Mouse (Mus musculus) limb, embryonic 11.5 days (tissue): ENCODE results near the gene Runx2. TPM values are rescaled to one million over a fixed set of nuclear protein-coding genes. Genes with fewer than 3 reads are reported as not detected.

Source experiments
- ATAC-seq: fragments of 200-750 bp; cut with Nextera tagmentation; 2 replicates; pipeline ENCODE4 v1.8.0; 2017; ENCODE audit warnings: low read depth; ENCODE audit not compliant: insufficient number of reproducible peaks, low FRiP score, low TSS enrichment
- DNase-seq: peaks from one replicate; pipeline ENCODE4 v3.0.0-alpha.2; 2015; ENCODE audit warnings: low spot score
- H3K27ac ChIP-seq: fragments of 300-500 bp; sonication (generic); replicated peaks from 2 replicates; pipeline ENCODE4 v1.5.1; 2014; ENCODE audit warnings: low read depth, mild to moderate bottlenecking, low read length
- H3K27me3 ChIP-seq: fragments of 300-500 bp; sonication (generic); 2 replicates; pipeline ENCODE4 v1.6.1; 2014; ENCODE audit warnings: mild to moderate bottlenecking, low read length, mixed read lengths; ENCODE audit not compliant: control insufficient read depth, insufficient read depth
- H3K36me3 ChIP-seq: fragments of 300-500 bp; sonication (generic); 2 replicates; pipeline ENCODE4 v1.6.1; 2014; ENCODE audit warnings: mild to moderate bottlenecking, low read length, moderate library complexity, mixed read lengths; ENCODE audit not compliant: control insufficient read depth, insufficient read depth
- H3K4me1 ChIP-seq: fragments of 300-500 bp; sonication (generic); 2 replicates; pipeline ENCODE4 v1.6.1; 2014; ENCODE audit warnings: low read length, mixed read lengths; ENCODE audit not compliant: control insufficient read depth, insufficient read depth
- H3K4me2 ChIP-seq: fragments of 300-500 bp; sonication (generic); 2 replicates; pipeline ENCODE4 v1.6.1; 2014; ENCODE audit warnings: low read depth, mild to moderate bottlenecking, moderate library complexity; ENCODE audit not compliant: severe bottlenecking
- H3K4me3 ChIP-seq: fragments of 300-500 bp; sonication (generic); 2 replicates; pipeline ENCODE4 v1.5.1; 2014; ENCODE audit warnings: low read depth, low read length
- H3K9ac ChIP-seq: fragments of 300-500 bp; sonication (generic); 2 replicates; pipeline ENCODE4 v1.6.1; 2014; ENCODE audit warnings: mild to moderate bottlenecking, low read length
- H3K9me3 ChIP-seq: fragments of 300-500 bp; sonication (generic); 2 replicates; pipeline ENCODE4 v1.6.1; 2016; ENCODE audit warnings: low read length; ENCODE audit not compliant: control insufficient read depth
- WGBS: fragments of 180-500 bp; shearing (Covaris S2); extraction: QIAGEN DNeasy Blood & Tissue Kit; methylation state at CpG from one replicate; pipeline ENCODE4 v1.1.7; 2014; 5-methylcytosine and 5-hydroxymethylcytosine counted together
- polyA plus RNA-seq: library from polyadenylated mRNA; unstranded; fragments of >200 nt; fragmentation: Nextera tagmentation; extraction: Ambion mirVana; gene quantifications from 2 replicates; pipeline ENCODE4 v1.2.1, GENCODE M21; 2014

The Runx2 gene
- polyA plus RNA-seq, 1 experiment from 2014 or later: 5.8 TPM

DNA sequence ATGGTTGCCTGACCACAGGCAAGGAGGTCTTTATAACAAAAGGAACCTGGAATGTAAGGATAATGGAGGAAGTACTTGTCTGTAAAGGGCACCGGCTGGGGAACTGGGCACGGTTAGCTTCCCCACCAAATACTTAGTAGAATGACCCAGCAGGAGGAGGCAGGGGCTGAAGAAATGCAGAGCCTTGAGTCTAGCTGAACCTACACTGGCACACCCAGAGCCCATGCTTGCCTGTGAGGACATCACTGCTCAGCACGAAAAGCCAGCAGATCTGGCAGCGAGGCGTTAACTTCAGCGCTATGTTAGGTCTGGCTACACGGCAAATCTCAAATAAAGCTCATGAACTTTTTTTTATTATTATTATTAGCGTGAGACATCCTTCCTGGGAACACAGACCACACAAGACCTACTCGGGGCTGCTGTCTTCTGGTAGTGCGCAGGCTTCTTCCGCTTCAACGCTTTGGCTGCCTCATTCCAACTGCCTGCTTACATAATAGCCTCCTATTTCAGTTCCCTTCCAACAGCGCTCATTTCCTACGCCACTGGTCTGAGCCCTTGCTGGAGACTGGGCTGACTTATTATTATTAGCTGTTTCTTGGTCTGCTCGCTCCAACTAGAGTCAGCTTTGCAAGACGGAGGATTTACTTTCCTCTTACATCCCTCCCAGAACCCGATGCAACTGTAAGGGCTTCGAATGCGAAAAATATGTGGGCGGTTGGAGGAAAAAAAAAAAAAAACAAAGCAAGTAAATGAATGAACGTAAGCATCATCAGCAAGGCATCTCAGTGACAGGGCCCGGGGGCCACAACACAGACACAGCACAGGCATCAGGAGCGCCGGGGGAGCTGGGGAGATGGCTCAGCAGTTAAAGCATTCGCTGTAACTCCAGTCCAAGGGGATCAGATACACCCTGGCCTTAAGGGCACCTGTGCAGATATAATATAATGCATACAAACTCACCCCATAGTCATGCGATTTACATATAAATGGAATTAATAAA lies 200.6 kb downstream of the Runx2 start:
- no peak overlapping the region for H3K4me3 ChIP-seq
- ATAC-seq (no peak), DNase-seq (no peak)
- H3K9me3 ChIP-seq: no peaks in the 10 kb centered on the region
- no peaks in the 10 kb centered on the region for H3K27me3 ChIP-seq
- H3K36me3 ChIP-seq: no peaks in the 10 kb centered on the region
- 72% methylated on average over 26 of the region's 26 CpGs for WGBS
- H3K4me1 ChIP-seq: peaks cover 27% of the 10 kb centered on the region
- H3K27ac ChIP-seq: no peak overlapping the region
- no peak overlapping the region for H3K9ac ChIP-seq
- H3K4me2 ChIP-seq: no peak overlapping the region

GRCm38 (mm10) chr17:44612641-44613040 lies 202.0 kb downstream of the Runx2 start:
- WGBS: 25% methylated on average over 8 of the region's 8 CpGs
- H3K4me2 ChIP-seq: no peak overlapping the region
- no peaks in the 10 kb centered on the region for H3K27me3 ChIP-seq
- no peaks in the 10 kb centered on the region for H3K9me3 ChIP-seq
- no peak overlapping the region for H3K9ac ChIP-seq
- H3K4me1 ChIP-seq: peaks cover 26% of the 10 kb centered on the region
- peak; percentile 38 for DNase-seq
- H3K36me3 ChIP-seq: no peaks in the 10 kb centered on the region
- ATAC-seq: no peak
- no peak overlapping the region for H3K4me3 ChIP-seq
- H3K27ac ChIP-seq: no peak overlapping the region

DNA sequence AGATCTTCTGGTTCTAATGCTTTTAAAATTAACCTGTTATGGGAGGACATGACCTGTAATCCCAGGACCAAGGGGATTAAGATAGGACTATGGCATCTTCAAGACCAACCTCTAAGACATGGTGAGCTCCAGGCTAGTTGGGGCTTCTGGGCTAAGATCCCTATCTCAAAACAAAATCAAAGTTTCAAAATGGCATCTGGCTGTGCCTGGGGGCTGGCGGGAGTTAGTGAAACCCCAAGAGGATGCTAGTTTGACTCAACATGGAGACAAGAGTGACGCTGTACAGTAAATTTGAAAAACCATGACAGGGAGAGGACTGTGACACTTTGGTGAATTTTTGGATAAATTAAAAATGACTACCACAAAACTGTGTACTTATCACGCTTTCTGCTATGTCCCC lies 202.6 kb downstream of the Runx2 start:
- no peaks in the 10 kb centered on the region for H3K36me3 ChIP-seq
- no peaks in the 10 kb centered on the region for H3K9me3 ChIP-seq
- peaks cover 22% of the 10 kb centered on the region for H3K4me1 ChIP-seq
- H3K4me2 ChIP-seq: no peak overlapping the region
- no peak overlapping the region for H3K4me3 ChIP-seq
- H3K9ac ChIP-seq: no peak overlapping the region
- no peak overlapping the region for H3K27ac ChIP-seq
- DNase-seq (no peak), ATAC-seq (no peak)
- WGBS: 91% methylated on average over 3 of the region's 3 CpGs
- no peaks in the 10 kb centered on the region for H3K27me3 ChIP-seq

- Histone ChIP-seq H3K4me2 (no peak overlapping the region), H3K36me3 (no peaks in the 10 kb centered on the region), H3K9ac (no peak overlapping the region), H3K9me3 (no peaks in the 10 kb centered on the region), H3K4me3 (no peak overlapping the region), H3K4me1 (peaks cover 22% of the 10 kb centered on the region), H3K27me3 (no peaks in the 10 kb centered on the region), H3K27ac (no peak overlapping the region)
- DNase-seq (no peak), ATAC-seq (no peak)
- WGBS: 83% methylated on average over 4 of the region's 4 CpGs
These were observed 203.1 kb downstream of the Runx2 start for GRCm38 (mm10) chr17:44611543-44611942.

- ATAC-seq: no peak
- Histone ChIP-seq H3K4me1 (peaks cover 22% of the 10 kb centered on the region), H3K9me3 (no peaks in the 10 kb centered on the region), H3K27ac (no peak overlapping the region), H3K27me3 (no peaks in the 10 kb centered on the region), H3K4me3 (no peak overlapping the region), H3K9ac (no peak overlapping the region), H3K36me3 (no peaks in the 10 kb centered on the region), H3K4me2 (no peak overlapping the region)
- WGBS: 44% methylated on average over 6 of the region's 6 CpGs
- DNase-seq: no peak
These were observed 203.8 kb downstream of the Runx2 start for GRCm38 (mm10) chr17:44610828-44611227.

DNA sequence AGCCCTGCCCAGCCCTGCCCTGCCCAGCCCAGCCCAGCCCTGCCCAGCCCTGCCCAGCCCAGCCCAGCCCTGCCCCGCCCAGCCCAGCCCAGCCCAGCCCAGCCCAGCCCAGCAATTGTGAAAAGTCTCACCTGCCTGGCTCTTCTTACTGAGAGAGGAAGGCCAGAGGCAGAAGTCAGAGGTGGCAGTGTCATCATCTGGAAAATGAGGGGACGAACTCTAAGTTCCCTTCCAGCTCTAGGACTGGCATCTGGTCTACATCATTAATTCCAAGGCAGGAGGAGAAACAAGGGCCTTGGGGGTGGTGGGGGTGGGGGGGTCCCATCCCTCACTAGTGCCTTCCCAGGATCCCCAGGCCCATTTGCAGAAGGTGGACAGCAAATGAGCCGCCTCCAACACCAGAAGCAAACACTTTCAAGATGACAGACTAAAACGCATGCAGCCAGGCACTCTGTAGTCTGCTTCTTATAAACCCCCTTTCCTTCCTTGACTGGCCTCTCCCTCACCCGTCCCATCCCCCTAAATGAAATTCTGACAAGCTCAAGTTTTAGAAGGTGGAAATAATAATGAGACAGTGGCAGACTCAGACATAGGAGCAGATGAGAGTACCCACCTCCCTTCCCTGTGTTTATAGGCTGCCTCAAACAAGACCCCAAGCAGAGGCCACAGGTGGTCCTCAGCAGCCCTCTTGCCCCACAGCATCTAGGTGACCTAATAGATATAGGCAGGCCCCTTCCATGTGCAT lies 204.5 kb downstream of the Runx2 start:
- no peak overlapping the region for H3K27ac ChIP-seq
- H3K4me2 ChIP-seq: no peak overlapping the region
- no peak overlapping the region for H3K9ac ChIP-seq
- H3K27me3 ChIP-seq: no peaks in the 10 kb centered on the region
- H3K4me1 ChIP-seq: peaks cover 22% of the 10 kb centered on the region
- no peaks in the 10 kb centered on the region for H3K9me3 ChIP-seq
- ATAC-seq: 0 out of 2 replicates have a peak, but pooled peaks have one; percentile 44
- H3K36me3 ChIP-seq: no peaks in the 10 kb centered on the region
- 24% methylated on average over 5 of the region's 5 CpGs for WGBS
- DNase-seq: peak; percentile 43
- no peak overlapping the region for H3K4me3 ChIP-seq

- DNase-seq: no peak
- no peak for ATAC-seq
- H3K27ac ChIP-seq: no peak overlapping the region
- H3K27me3 ChIP-seq: no peaks in the 10 kb centered on the region
- H3K36me3 ChIP-seq: no peaks in the 10 kb centered on the region
- WGBS: 69% methylated on average over 10 of the region's 10 CpGs
- no peak overlapping the region for H3K9ac ChIP-seq
- peaks cover 21% of the 10 kb centered on the region for H3K4me1 ChIP-seq
- H3K9me3 ChIP-seq: no peaks in the 10 kb centered on the region
- H3K4me3 ChIP-seq: no peak overlapping the region
- H3K4me2 ChIP-seq: no peak overlapping the region
These were observed 205.2 kb downstream of the Runx2 start for GRCm38 (mm10) chr17:44609356-44609755.

- Histone ChIP-seq H3K4me2 (no peak overlapping the region), H3K4me3 (no peak overlapping the region), H3K9ac (no peak overlapping the region), H3K9me3 (no peaks in the 10 kb centered on the region), H3K27me3 (no peaks in the 10 kb centered on the region), H3K4me1 (peaks cover 20% of the 10 kb centered on the region), H3K27ac (no peak overlapping the region), H3K36me3 (no peaks in the 10 kb centered on the region)
- ATAC-seq: no peak
- 71% methylated on average over 4 of the region's 4 CpGs for WGBS
- DNase-seq: no peak
These were observed 205.7 kb downstream of the Runx2 start for GRCm38 (mm10) chr17:44608907-44609306.
